Mouse (Mus musculus): ENCODE measurements at regions not wholly inside any gene's neighbourhood (a gene's known extent, or its start where the extent isn't known, plus 50 kb on each side); places are given as distances from the start of the nearest gene placed in this dataset.

- DNase-seq = no peak
These were observed 525.0 kb upstream of the Grm7 start for GRCm38 (mm10) chr6:110120406-110120805.

GRCm38 (mm10) chr6:110132271-110132670 lies 513.1 kb upstream of the Grm7 start:
- DNase-seq = no peak

GRCm38 (mm10) chr6:110133587-110133986 lies 511.8 kb upstream of the Grm7 start:
- no peak for DNase-seq

- DNase-seq = peak; percentile 47
These were observed 508.2 kb upstream of the Grm7 start for GRCm38 (mm10) chr6:110137043-110137650.

DNA sequence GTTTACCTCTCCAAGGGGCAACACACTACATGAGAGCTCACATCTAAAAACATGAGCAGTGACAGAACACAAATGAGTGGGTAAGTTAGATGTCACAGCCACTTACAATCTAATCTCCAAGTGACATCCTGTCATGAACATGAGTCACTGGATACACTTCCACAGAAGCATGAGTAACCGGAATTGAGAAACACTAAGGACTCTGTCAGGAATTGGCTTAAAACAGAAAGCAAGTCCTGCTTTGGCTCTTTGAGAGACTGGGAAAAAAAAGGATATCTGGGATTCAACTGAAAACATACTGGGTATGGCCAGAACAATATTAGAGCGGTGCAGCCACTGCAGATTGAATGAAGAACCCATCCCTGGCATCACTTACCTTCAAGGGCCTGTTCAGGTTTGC lies 506.0 kb upstream of the Grm7 start:
- no peak for DNase-seq

DNA sequence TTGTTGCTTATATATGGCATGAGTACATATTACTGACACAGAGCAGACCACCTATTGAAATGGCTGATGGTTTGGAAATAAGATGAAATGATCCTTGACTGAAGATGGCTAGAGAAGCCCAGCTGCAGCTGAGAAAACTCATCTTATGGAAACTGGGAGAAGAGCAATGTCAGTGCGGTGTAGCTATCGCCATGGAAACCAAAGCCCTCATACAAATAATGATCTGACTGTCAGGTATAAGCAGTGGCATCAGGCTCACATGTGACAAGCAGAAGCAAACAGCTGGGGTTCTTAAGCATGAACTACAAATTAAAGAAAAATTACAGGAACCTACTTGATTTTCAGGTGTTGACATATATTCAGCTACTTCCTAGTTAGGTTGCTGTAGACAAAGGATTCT lies 476.8 kb upstream of the Grm7 start:
- DNase-seq = no peak

DNA sequence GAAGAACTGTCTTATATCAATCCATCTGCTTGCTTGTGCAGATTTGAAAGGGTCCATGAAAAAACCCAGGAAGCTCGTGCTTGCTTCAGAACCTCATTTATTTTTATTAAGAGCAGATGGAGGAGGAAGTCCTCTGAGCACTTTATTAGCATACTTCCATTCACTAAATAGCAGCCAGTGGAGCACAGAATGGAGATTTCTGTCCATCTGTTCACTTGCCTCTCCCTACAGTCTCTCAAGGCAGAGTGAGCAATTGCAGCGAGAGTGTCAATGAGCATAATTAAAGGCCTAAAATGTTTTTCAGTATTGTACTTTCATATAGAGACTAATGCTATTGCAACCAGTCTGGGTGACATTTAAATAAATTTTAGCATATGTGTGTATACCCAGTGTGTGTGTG lies 439.4 kb upstream of the Grm7 start:
- no peak for DNase-seq

DNA sequence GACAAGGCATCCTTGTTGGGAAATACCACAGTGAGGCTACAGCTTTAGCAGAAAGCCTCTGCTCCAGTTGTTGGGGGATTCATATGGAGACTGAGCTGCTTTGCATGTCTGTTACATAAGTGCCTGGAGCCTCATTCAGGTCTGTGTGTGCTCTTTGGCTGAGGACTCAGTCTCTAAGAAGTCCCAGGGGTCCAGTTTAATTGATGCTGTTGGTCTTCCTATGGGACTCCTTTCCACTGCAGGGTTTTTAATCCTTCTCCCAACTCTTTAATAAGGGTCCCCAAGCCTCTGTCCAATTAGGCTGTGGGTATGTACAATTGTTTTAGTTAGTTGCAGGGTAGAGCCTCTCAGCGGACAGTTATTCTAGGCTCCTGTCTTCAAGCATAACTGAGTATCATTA lies 436.6 kb upstream of the Grm7 start:
- DNase-seq = no peak

DNA sequence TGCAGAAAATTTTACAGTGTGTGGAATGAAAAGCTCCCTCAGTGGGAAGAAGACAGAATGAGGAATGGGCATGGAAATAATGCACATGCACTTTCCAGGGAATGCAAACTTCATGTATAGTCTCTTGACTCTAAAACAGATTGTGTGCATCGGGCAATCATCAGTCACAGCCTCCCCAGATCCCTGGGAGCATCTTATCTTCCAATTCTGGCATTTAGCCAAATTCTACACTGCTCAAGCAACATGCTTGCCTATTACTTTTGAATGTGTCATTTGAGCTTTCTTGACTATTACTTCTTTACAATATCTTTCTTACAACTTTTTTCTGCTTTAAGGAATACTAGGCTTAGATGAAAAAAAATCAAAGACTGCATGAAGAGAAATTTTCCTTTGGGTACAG lies 397.9 kb upstream of the Grm7 start:
- DNase-seq = no peak

GRCm38 (mm10) chr6:110296549-110296948 lies 348.8 kb upstream of the Grm7 start:
- no peak for DNase-seq
